Mouse (Mus musculus) limb, embryonic 14.5 days (tissue): ENCODE measurements around the gene Irf6. TPM values are rescaled to one million over a fixed set of nuclear protein-coding genes. Genes with fewer than 3 reads are reported as not detected.

ENCODE experiments used
- ATAC-seq: fragments of 200-750 bp; cut with Nextera tagmentation; 2 replicates; pipeline ENCODE4 v1.8.0; 2017; ENCODE audit warnings: low read depth, moderate number of reproducible peaks, moderate TSS enrichment; ENCODE audit not compliant: low FRiP score
- DNase-seq: peaks from one replicate; pipeline ENCODE4 v3.0.0-alpha.2; 2015; ENCODE audit warnings: low spot score
- H3K27ac ChIP-seq: fragments of 300-500 bp; sonication (generic); replicated peaks from 2 replicates; pipeline ENCODE4 v1.5.1; 2014; ENCODE audit warnings: low read depth, mild to moderate bottlenecking, low read length, moderate library complexity, mixed read lengths
- H3K27me3 ChIP-seq: fragments of 300-500 bp; sonication (generic); 2 replicates; pipeline ENCODE4 v1.6.1; 2014; ENCODE audit warnings: low read length, mixed read lengths; ENCODE audit not compliant: control insufficient read depth, insufficient read depth
- H3K36me3 ChIP-seq: fragments of 300-500 bp; sonication (generic); 2 replicates; pipeline ENCODE4 v1.6.1; 2014; ENCODE audit warnings: mild to moderate bottlenecking, low read length, moderate library complexity, mixed read lengths; ENCODE audit not compliant: control insufficient read depth, insufficient read depth
- H3K4me1 ChIP-seq: fragments of 300-500 bp; sonication (generic); 2 replicates; pipeline ENCODE4 v1.6.1; 2014; ENCODE audit warnings: antibody characterized with exemption, low read length, mixed read lengths; ENCODE audit not compliant: control insufficient read depth, insufficient read depth
- H3K4me2 ChIP-seq: fragments of 300-500 bp; sonication (generic); replicated peaks from 2 replicates; pipeline ENCODE4 v1.6.1; 2014; ENCODE audit warnings: low read depth, mild to moderate bottlenecking, low read length, moderate library complexity; ENCODE audit not compliant: severe bottlenecking
- H3K4me3 ChIP-seq: fragments of 300-500 bp; sonication (generic); replicated peaks from 2 replicates; pipeline ENCODE4 v1.5.1; 2014; ENCODE audit warnings: low read length
- H3K9ac ChIP-seq: fragments of 300-500 bp; sonication (generic); 2 replicates; pipeline ENCODE4 v1.6.1; 2014; ENCODE audit warnings: mild to moderate bottlenecking, low read depth, low read length, moderate library complexity; ENCODE audit not compliant: severe bottlenecking
- H3K9me3 ChIP-seq: fragments of 300-500 bp; sonication (generic); 2 replicates; pipeline ENCODE4 v1.6.1; 2016; ENCODE audit warnings: low read length; ENCODE audit not compliant: control insufficient read depth
- POLR2A ChIP-seq: fragments of 200-500 bp; IDR thresholded peaks from 2 replicates; pipeline ENCODE4 v1.8.0; 2012; ENCODE audit warnings: inconsistent platforms, mild to moderate bottlenecking, moderate library complexity, borderline replicate concordance; ENCODE audit not compliant: insufficient read depth, insufficient read length; ENCODE audit errors: extremely low read depth
- WGBS: fragments of 180-500 bp; shearing (Covaris S2); extraction: QIAGEN DNeasy Blood & Tissue Kit; methylation state at CpG from one replicate; pipeline ENCODE4 v1.1.7; 2014; 5-methylcytosine and 5-hydroxymethylcytosine counted together
- polyA plus RNA-seq, 2 experiments: library from polyadenylated mRNA; depleted of rRNA in 1 of 2; stranded (reverse) in 1 of 2; unstranded in 1 of 2; fragments of >200 nt; fragmentation: Nextera tagmentation in 1 of 2; extraction: Ambion mirVana in 1 of 2; gene quantifications; 2 replicates each; pipeline versions ENCODE4 v1.2.1 to v1.2.3; 2012 to 2014

The Irf6 gene
- 18.6 and 23.5 TPM in 2 replicates for polyA plus RNA-seq (2012; rRNA removed)
- polyA plus RNA-seq (2014; fragmentation: Nextera tagmentation; extraction: Ambion mirVana), result 39.8 and 50.0 TPM in 2 replicates

DNA sequence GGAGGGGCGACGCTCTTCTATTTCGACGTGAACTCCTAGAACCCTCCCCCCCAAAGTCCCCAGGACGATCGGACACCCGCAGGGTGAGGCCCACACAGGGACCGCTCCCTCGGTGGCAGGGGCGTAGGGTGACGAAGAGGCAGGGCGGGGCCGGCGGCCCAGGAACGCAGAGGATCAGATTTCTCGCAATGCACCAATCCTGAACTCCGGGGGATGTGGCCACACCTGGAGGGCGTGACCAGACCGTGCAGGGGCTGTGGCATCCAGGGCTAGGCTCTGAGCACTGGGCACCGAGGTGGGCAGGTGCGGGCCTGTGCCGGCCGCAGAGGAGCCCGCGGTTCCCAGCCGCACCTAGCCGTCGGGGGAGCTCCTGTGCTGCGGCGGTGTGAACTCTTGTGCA lies at the start of gene Irf6:
Irf6 (plus strand) TSS at position 240 of the 400 bp plus-strand sequence.
- Histone ChIP-seq H3K9ac (0 out of 2 replicates have a peak within 1 kb of the TSS, but pooled peaks have one; percentile 25), H3K4me1 (peaks cover 17% of the 10 kb centered on the region), H3K9me3 (no peaks in the 10 kb centered on the region), H3K27me3 (peaks cover 16% of the 10 kb centered on the region), H3K27ac (no peak within 1 kb of the TSS), H3K4me3 (peak within 1 kb of the TSS; percentile 39), H3K4me2 (peak within 1 kb of the TSS; percentile 62), H3K36me3 (no peaks in the 10 kb centered on the region)
- DNase-seq (peak; percentile 78), ATAC-seq (peak; percentile 81)
- WGBS, result under 1% methylated on average over 26 of the region's 30 CpGs
- TF ChIP-seq POLR2A, result no peak

DNA sequence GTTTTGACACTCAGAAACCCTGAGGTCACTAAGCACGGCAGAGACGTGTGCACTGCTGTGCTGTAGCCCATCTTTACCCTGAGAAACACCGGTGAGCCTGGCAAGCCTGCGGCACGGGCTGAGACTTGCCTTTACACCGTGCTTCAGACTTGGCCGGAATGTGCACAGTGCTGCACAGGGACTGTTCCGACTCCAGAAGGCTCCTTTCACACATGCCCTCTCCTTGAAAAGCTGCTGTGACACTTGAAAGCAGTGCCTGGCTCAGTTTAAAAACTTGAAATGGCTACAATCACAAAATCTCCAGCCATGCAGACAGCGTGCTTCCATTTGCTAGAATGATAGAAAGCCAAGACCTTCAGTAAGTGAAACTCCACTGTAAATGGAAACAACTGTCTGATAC lies 40.8 kb upstream of the Irf6 start:
- ATAC-seq (no peak), DNase-seq (no peak)
- 83% methylated on average over 9 of the region's 9 CpGs for WGBS
- no peak overlapping the region for H3K4me3 ChIP-seq
- no peaks in the 10 kb centered on the region for H3K27me3 ChIP-seq
- no peak overlapping the region for H3K4me2 ChIP-seq
- no peaks in the 10 kb centered on the region for H3K4me1 ChIP-seq
- peaks cover 97% of the 10 kb centered on the region for H3K36me3 ChIP-seq
- no peaks in the 10 kb centered on the region for H3K9me3 ChIP-seq
- TF ChIP-seq POLR2A, result no peak
- no peak overlapping the region for H3K9ac ChIP-seq
- H3K27ac ChIP-seq, result no peak overlapping the region

DNA sequence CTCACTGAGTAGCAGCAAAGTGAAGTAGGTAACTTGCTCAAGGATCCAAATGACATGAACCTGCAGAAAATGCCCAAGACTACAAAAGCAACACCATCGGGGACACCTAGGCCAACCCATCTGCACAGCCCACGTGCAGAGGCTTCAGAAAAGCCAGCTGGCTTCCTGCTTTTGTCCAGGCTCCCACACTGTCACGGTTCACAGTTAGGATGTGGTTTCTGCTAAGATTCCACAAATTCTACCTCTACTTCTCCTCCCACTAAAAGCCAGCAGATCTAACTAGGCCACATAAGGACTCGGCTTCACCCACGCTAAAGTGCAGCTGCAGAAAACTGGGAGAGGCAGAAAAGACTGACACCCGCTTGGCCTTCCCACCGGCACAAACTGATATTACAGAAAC lies 30.1 kb upstream of the Irf6 start:
- WGBS, result 94% methylated on average over 7 of the region's 7 CpGs

DNA sequence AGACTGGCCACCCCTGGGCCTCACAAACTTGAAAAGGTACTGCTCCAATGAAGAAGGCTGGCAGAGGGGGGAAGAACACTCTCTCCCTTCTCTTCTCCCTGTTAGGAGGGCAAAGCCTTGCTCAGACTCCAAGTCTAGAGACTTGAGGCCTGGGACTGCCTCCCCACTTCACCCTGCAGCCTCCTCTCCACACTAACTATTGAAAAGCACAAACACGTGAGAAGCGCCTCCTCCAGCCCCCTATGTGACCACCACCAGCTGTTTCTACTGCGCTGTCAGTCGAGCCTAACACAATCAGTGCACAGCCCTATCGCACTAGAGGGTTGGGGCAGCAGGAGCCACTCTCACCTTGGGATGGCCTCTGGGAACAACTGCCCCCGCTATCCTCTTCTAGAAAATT lies 29.6 kb upstream of the Irf6 start:
- DNase-seq (no peak), ATAC-seq (no peak)
- H3K4me3 ChIP-seq, result no peak overlapping the region
- no peaks in the 10 kb centered on the region for H3K9me3 ChIP-seq
- no peaks in the 10 kb centered on the region for H3K27me3 ChIP-seq
- H3K36me3 ChIP-seq, result peaks cover 85% of the 10 kb centered on the region
- no peak for TF ChIP-seq POLR2A
- 93% methylated on average over 6 of the region's 6 CpGs for WGBS
- no peak overlapping the region for H3K27ac ChIP-seq
- no peak overlapping the region for H3K9ac ChIP-seq
- no peak overlapping the region for H3K4me2 ChIP-seq
- no peaks in the 10 kb centered on the region for H3K4me1 ChIP-seq

More for the DNA sequence above, 30.1 kb upstream of the Irf6 start:
- TF ChIP-seq POLR2A, result no peak
- Histone ChIP-seq H3K36me3 (peaks cover 86% of the 10 kb centered on the region), H3K4me3 (no peak overlapping the region), H3K27ac (no peak overlapping the region), H3K4me2 (no peak overlapping the region), H3K4me1 (no peaks in the 10 kb centered on the region), H3K9me3 (no peaks in the 10 kb centered on the region), H3K9ac (no peak overlapping the region), H3K27me3 (no peaks in the 10 kb centered on the region)
- DNase-seq (no peak), ATAC-seq (no peak)

DNA sequence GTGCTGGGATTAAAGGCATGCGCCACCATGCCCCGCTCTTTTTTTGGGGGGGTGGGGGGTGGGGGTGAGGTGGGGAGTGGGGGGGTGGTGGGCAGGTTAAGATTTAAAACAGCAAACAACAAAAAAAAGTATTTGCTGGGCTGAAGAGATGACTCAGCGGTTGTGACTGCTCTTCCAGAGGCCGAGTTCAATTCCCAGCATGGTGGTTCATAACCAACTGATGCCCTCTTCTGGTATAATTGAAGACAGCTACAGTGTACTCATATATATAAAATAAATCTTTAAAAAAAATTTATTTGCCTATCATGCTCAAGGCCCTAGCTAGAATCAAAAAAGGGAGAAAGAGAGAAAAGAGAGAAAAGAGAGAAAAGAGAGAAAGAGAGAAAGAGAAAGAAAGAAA lies 27.1 kb upstream of the Irf6 start:
- Histone ChIP-seq H3K27me3 (no peaks in the 10 kb centered on the region), H3K4me1 (peaks cover 5% of the 10 kb centered on the region; the same call in 1 of the 2 replicates), H3K9me3 (no peaks in the 10 kb centered on the region), H3K36me3 (peaks cover 61% of the 10 kb centered on the region), H3K9ac (no peak overlapping the region), H3K4me2 (no peak overlapping the region), H3K4me3 (no peak overlapping the region), H3K27ac (no peak overlapping the region)
- WGBS, result 79% methylated on average over 4 of the region's 4 CpGs
- ATAC-seq (no peak), DNase-seq (peak; percentile 34)
- no peak for TF ChIP-seq POLR2A
